18 mouse cellular contexts compared by ENCODE assay signal in genomic region chr6:101531914-101532313, GRCm38 (mm10).
DNase-seq lines count a peak whose midpoint lies in the region; ATAC-seq and TF ChIP-seq lines count a peak whose summit lies in the region.
"Had no signal": no experiment of that assay in that cellular context is flagged by ENCODE, and none has a peak within 500 bp of the region (broad histone marks: within the 10 kb centered on the region; RNA-seq: fewer than 3 reads in every experiment).

No protein-coding gene starts in this region.

- H3K79me2 ChIP-seq in heart, adult 2 months (replicated peaks; ENCODE audit: control insufficient read depth, insufficient read depth, low read length) = no peaks in the 10 kb centered on the region

- WGBS in heart, adult 2 months = 66% methylated on average over 5 of the region's 5 CpGs
- 68% methylated on average over 5 of the region's 5 CpGs for WGBS in heart, embryonic 11.5 days (ENCODE audit: insufficient replicate concordance)
- 58% methylated on average over 5 of the region's 5 CpGs for WGBS in lung, embryonic 15.5 days

- no peak for DNase-seq in heart, adult 2 months
- DNase-seq in lung, postnatal 10 days = no peak
- DNase-seq in adrenal gland, postnatal 36 days = peak; percentile 35 to 44
- peak; percentile 38 to 45 for DNase-seq in right cerebral cortex, postnatal 36 days (ENCODE audit: low spot score in 2 of 2)
- DNase-seq in kidney, postnatal 14 days = no peak
- no peak for DNase-seq in spleen, postnatal 10 days (ENCODE audit: low spot score in 2 of 2)
- DNase-seq: cerebellum, adult 11-12 months; kidney, adult 2 months; thymus, postnatal 36 days had no signal

- no peak for TF ChIP-seq POLR2A in heart, adult 2 months (IDR thresholded peaks at IDR 0.05; ENCODE audit: insufficient read depth, low read depth, low read length)

- no peak for TF ChIP-seq CTCF in heart, adult 2 months (IDR thresholded peaks at IDR 0.05)

- H3K27me3 ChIP-seq in heart, adult 2 months (ENCODE audit: control insufficient read depth, insufficient read depth, low read length) = no peaks in the 10 kb centered on the region
- no peaks in the 10 kb centered on the region for H3K27me3 ChIP-seq in heart, embryonic 11.5 days (ENCODE audit: control insufficient read depth, insufficient read depth, low read length)
- peaks cover 3% of the 10 kb centered on the region; the same call in 1 of the 2 replicates for H3K27me3 ChIP-seq in lung, embryonic 15.5 days
- H3K27me3 ChIP-seq: hindbrain, embryonic 15.5 days; midbrain, embryonic 15.5 days; neural tube, embryonic 13.5 days had no signal

- TF ChIP-seq EP300 in heart, adult 2 months (IDR thresholded peaks at IDR 0.05; ENCODE audit: insufficient read depth, low read depth, low read length) = no peak

- no peaks in the 10 kb centered on the region for H3K9me3 ChIP-seq in heart, embryonic 11.5 days (replicated peaks; ENCODE audit: control insufficient read depth, low read length)
- no peaks in the 10 kb centered on the region for H3K9me3 ChIP-seq in lung, embryonic 15.5 days
- H3K9me3 ChIP-seq: heart, embryonic 10.5 days; hindbrain, embryonic 15.5 days; limb, embryonic 13.5 days; midbrain, embryonic 15.5 days; neural tube, embryonic 13.5 days had no signal

- ATAC-seq in heart, embryonic 11.5 days (replicated peaks; ENCODE audit: insufficient number of reproducible peaks, low FRiP score, low TSS enrichment) = no peak
- no peak for ATAC-seq in lung, embryonic 15.5 days (ENCODE audit: borderline replicate concordance, extremely low read depth, low FRiP score, low TSS enrichment)
- ATAC-seq: CD4-positive, CD25-positive, alpha-beta regulatory T cell, adult 4 months; midbrain, embryonic 15.5 days had no signal

- H3K4me1 ChIP-seq in heart, adult 2 months (ENCODE audit: control insufficient read depth, insufficient read depth, low read length) = no peaks in the 10 kb centered on the region
- peaks cover 3% of the 10 kb centered on the region; the same call in 1 of the 2 replicates for H3K4me1 ChIP-seq in heart, embryonic 11.5 days (ENCODE audit: control insufficient read depth, insufficient read depth, low read length)
- H3K4me1 ChIP-seq in lung, embryonic 15.5 days = peaks cover 14% of the 10 kb centered on the region

- no peak overlapping the region for H3K4me2 ChIP-seq in heart, embryonic 11.5 days
- peak overlapping the region; percentile 39; the same call in 1 of the 2 replicates for H3K4me2 ChIP-seq in lung, embryonic 15.5 days
- H3K4me2 ChIP-seq: hindbrain, embryonic 15.5 days; midbrain, embryonic 15.5 days; neural tube, embryonic 13.5 days had no signal

- intact Hi-C loops in heart, adult 2 months (cut with DNase I) = loop anchor here (5.0 kb wide), 1 partner anchor 155 kb away; the partner anchor contains the start of gene Pdzrn3

- peak overlapping the region; percentile 52 for H3K27ac ChIP-seq in heart, adult 2 months
- H3K27ac ChIP-seq in heart, embryonic 11.5 days (ENCODE audit: low read depth, low read length) = no peak overlapping the region
- no peak overlapping the region for H3K27ac ChIP-seq in lung, embryonic 15.5 days
- H3K27ac ChIP-seq: hindbrain, embryonic 15.5 days; layer of hippocampus, adult 2 months; limb, embryonic 13.5 days; midbrain, embryonic 15.5 days; neural tube, embryonic 13.5 days had no signal

- H3K4me3 ChIP-seq in heart, adult 2 months = no peak overlapping the region
- H3K4me3 ChIP-seq in heart, embryonic 11.5 days (ENCODE audit: low read depth, low read length) = no peak overlapping the region
- no peak overlapping the region for H3K4me3 ChIP-seq in lung, embryonic 15.5 days
- H3K4me3 ChIP-seq: hindbrain, embryonic 15.5 days; limb, embryonic 13.5 days; midbrain, embryonic 15.5 days; neural tube, embryonic 13.5 days had no signal

- H3K36me3 ChIP-seq in heart, adult 2 months (ENCODE audit: control insufficient read depth, insufficient read depth, low read length) = no peaks in the 10 kb centered on the region
- H3K36me3 ChIP-seq in heart, embryonic 11.5 days (ENCODE audit: control insufficient read depth, insufficient read depth, low read length) = no peaks in the 10 kb centered on the region
- no peaks in the 10 kb centered on the region for H3K36me3 ChIP-seq in lung, embryonic 15.5 days
- H3K36me3 ChIP-seq: heart, embryonic 10.5 days; hindbrain, embryonic 15.5 days; limb, embryonic 13.5 days; midbrain, embryonic 15.5 days; neural tube, embryonic 13.5 days had no signal

- no peak overlapping the region for H3K9ac ChIP-seq in heart, adult 2 months (ENCODE audit: low read depth, low read length)
- H3K9ac ChIP-seq in heart, embryonic 11.5 days (ENCODE audit: low read depth, low read length) = no peak overlapping the region
- H3K9ac ChIP-seq in lung, embryonic 15.5 days = no peak overlapping the region
- H3K9ac ChIP-seq: hindbrain, embryonic 15.5 days; midbrain, embryonic 15.5 days; neural tube, embryonic 13.5 days had no signal

Comparison
In these comparisons a context has a peak if more than half of its experiments do, and no peak if none do; other contexts are left out.
1. DNase-seq: peak in adrenal gland, postnatal 36 days (2 of 2) and right cerebral cortex, postnatal 36 days (2 of 2); none in heart, adult 2 months (0 of 2), lung, postnatal 10 days (single experiment), kidney, postnatal 14 days (single experiment) and spleen, postnatal 10 days (0 of 2).